Mouse (Mus musculus): Measurements from ENCODE around the gene Tigar. TPM values are rescaled to one million over a fixed set of nuclear protein-coding genes. Genes with fewer than 3 reads are reported as not detected.

The Tigar gene
- polyA plus RNA-seq, 1 experiment = 4.1 TPM

GRCm38 (mm10) chr6:127104396-127105029, 4.8 kb downstream of the Tigar start:
- Histone ChIP-seq H3K4me3 (replicated peaks; ENCODE audit: extremely low read depth, low read depth, low read length) (no peak overlapping the region), H3K4me1 (ENCODE audit: control insufficient read depth, insufficient read depth, low read length) (no peaks in the 10 kb centered on the region; the same call in 1 of the 2 replicates)
- DNase-seq = no peak
- WGBS = 81% methylated on average over 7 of the region's 7 CpGs
- no peak for TF ChIP-seq POLR2A (IDR thresholded peaks at IDR 0.05; ENCODE audit: borderline replicate concordance, extremely low read depth, low read depth, low read length)
- no peak for TF ChIP-seq CTCF (IDR thresholded peaks at IDR 0.05; ENCODE audit: insufficient read depth, low read length)

- WGBS = 91% methylated on average over 6 of the region's 6 CpGs
- TF ChIP-seq POLR2A (IDR thresholded peaks at IDR 0.05; ENCODE audit: borderline replicate concordance, extremely low read depth, low read depth, low read length) (no peak), CTCF (IDR thresholded peaks at IDR 0.05; ENCODE audit: insufficient read depth, low read length) (no peak)
- H3K4me1 ChIP-seq (ENCODE audit: control insufficient read depth, insufficient read depth, low read length) = no peaks in the 10 kb centered on the region; the same call in 1 of the 2 replicates
- no peak for DNase-seq
- H3K4me3 ChIP-seq (replicated peaks; ENCODE audit: extremely low read depth, low read depth, low read length) = no peak overlapping the region
Observed at GRCm38 (mm10) chr6:127103506-127104275, 5.7 kb downstream of the Tigar start.

- H3K4me3 ChIP-seq (replicated peaks; ENCODE audit: extremely low read depth, low read depth, low read length) = no peak overlapping the region
- peak; percentile 32; the same call in 1 of the 2 replicates for TF ChIP-seq CTCF (IDR thresholded peaks at IDR 0.05; ENCODE audit: insufficient read depth, low read length)
- TF ChIP-seq POLR2A (IDR thresholded peaks at IDR 0.05; ENCODE audit: borderline replicate concordance, extremely low read depth, low read depth, low read length) = no peak
- DNase-seq = no peak
- WGBS = 54% methylated on average over 7 of the region's 7 CpGs
- no peaks in the 10 kb centered on the region for H3K4me1 ChIP-seq (ENCODE audit: control insufficient read depth, insufficient read depth, low read length)
Observed at GRCm38 (mm10) chr6:127094565-127094964, 14.8 kb downstream of the Tigar start.

- H3K4me1 ChIP-seq (ENCODE audit: control insufficient read depth, insufficient read depth, low read length) = no peaks in the 10 kb centered on the region
- no peak overlapping the region for H3K4me3 ChIP-seq (replicated peaks; ENCODE audit: extremely low read depth, low read depth, low read length)
- 51% methylated on average over 4 of the region's 4 CpGs for WGBS
- DNase-seq = no peak
- TF ChIP-seq CTCF (IDR thresholded peaks at IDR 0.05; ENCODE audit: insufficient read depth, low read length) (no peak), POLR2A (IDR thresholded peaks at IDR 0.05; ENCODE audit: borderline replicate concordance, extremely low read depth, low read depth, low read length) (no peak)
Observed at GRCm38 (mm10) chr6:127086739-127087138, 22.6 kb downstream of the Tigar start.

- DNase-seq = no peak
- 66% methylated on average over 6 of the region's 6 CpGs for WGBS
- H3K4me1 ChIP-seq (ENCODE audit: control insufficient read depth, insufficient read depth, low read length) = peaks cover 3% of the 10 kb centered on the region; the same call in 1 of the 2 replicates
- TF ChIP-seq POLR2A (IDR thresholded peaks at IDR 0.05; ENCODE audit: borderline replicate concordance, extremely low read depth, low read depth, low read length) (no peak), CTCF (IDR thresholded peaks at IDR 0.05; ENCODE audit: insufficient read depth, low read length) (no peak)
- no peak overlapping the region for H3K4me3 ChIP-seq (replicated peaks; ENCODE audit: extremely low read depth, low read depth, low read length)
Observed at GRCm38 (mm10) chr6:127081820-127082219, 27.5 kb downstream of the Tigar start.

- TF ChIP-seq POLR2A (IDR thresholded peaks at IDR 0.05; ENCODE audit: borderline replicate concordance, extremely low read depth, low read depth, low read length) = no peak
- no peak for TF ChIP-seq CTCF (IDR thresholded peaks at IDR 0.05; ENCODE audit: insufficient read depth, low read length)
- no peak overlapping the region for H3K4me3 ChIP-seq (replicated peaks; ENCODE audit: extremely low read depth, low read depth, low read length)
- peaks cover 3% of the 10 kb centered on the region; the same call in 1 of the 2 replicates for H3K4me1 ChIP-seq (ENCODE audit: control insufficient read depth, insufficient read depth, low read length)
- peak; percentile 13 for DNase-seq
- 2% methylated on average over 59 of the region's 59 CpGs for WGBS
Observed at GRCm38 (mm10) chr6:127079867-127080731, 29.3 kb downstream of the Tigar start.

GRCm38 (mm10) chr6:127072817-127073216, 36.5 kb downstream of the Tigar start, which contains the start of gene Fgf23:
Gene Fgf23 (plus strand): TSS chr6:127072902.
- 10% methylated on average over 5 of the region's 5 CpGs for WGBS

GRCm38 (mm10) chr6:127064815-127065214, 44.5 kb downstream of the Tigar start:
- no peak for TF ChIP-seq POLR2A (IDR thresholded peaks at IDR 0.05; ENCODE audit: borderline replicate concordance, extremely low read depth, low read depth, low read length)
- TF ChIP-seq CTCF (IDR thresholded peaks at IDR 0.05; ENCODE audit: insufficient read depth, low read length) = no peak
- H3K4me3 ChIP-seq (replicated peaks; ENCODE audit: extremely low read depth, low read depth, low read length) = no peak overlapping the region
- WGBS = 2% methylated on average over 14 of the region's 14 CpGs
- no peak for DNase-seq
- no peaks in the 10 kb centered on the region for H3K4me1 ChIP-seq (ENCODE audit: control insufficient read depth, insufficient read depth, low read length)

More at GRCm38 (mm10) chr6:127072817-127073216, 36.5 kb downstream of the Tigar start, which contains the start of gene Fgf23:
- H3K4me1 ChIP-seq (ENCODE audit: control insufficient read depth, insufficient read depth, low read length) = no peaks in the 10 kb centered on the region
- TF ChIP-seq POLR2A (IDR thresholded peaks at IDR 0.05; ENCODE audit: borderline replicate concordance, extremely low read depth, low read depth, low read length) (no peak), CTCF (IDR thresholded peaks at IDR 0.05; ENCODE audit: insufficient read depth, low read length) (no peak)
- no peak for DNase-seq
- H3K4me3 ChIP-seq (replicated peaks; ENCODE audit: extremely low read depth, low read depth, low read length) = no peak within 1 kb of the TSS

- no peak for TF ChIP-seq POLR2A (IDR thresholded peaks at IDR 0.05; ENCODE audit: borderline replicate concordance, extremely low read depth, low read depth, low read length)
- no peak for TF ChIP-seq CTCF (IDR thresholded peaks at IDR 0.05; ENCODE audit: insufficient read depth, low read length)
- WGBS = 86% methylated on average over 3 of the region's 3 CpGs
- no peak overlapping the region for H3K4me3 ChIP-seq (replicated peaks; ENCODE audit: extremely low read depth, low read depth, low read length)
- H3K4me1 ChIP-seq (ENCODE audit: control insufficient read depth, insufficient read depth, low read length) = no peaks in the 10 kb centered on the region
- no peak for DNase-seq
Observed at GRCm38 (mm10) chr6:127063915-127064314, 45.4 kb downstream of the Tigar start.

Data from lung, adult 2 months (tissue).